Mouse (Mus musculus) ES-Bruce4 (cell line): ENCODE measurements around the gene Ghrl.

Experiments used
- CTCF ChIP-seq: IDR thresholded peaks from one replicate; pipeline ENCODE4 v1.8.1; 2011; ENCODE audit warnings: low read depth, low read length
- POLR2A ChIP-seq: IDR thresholded peaks from one replicate; pipeline ENCODE4 v1.8.1; 2011; ENCODE audit warnings: low read length; ENCODE audit not compliant: insufficient read depth

DNA sequence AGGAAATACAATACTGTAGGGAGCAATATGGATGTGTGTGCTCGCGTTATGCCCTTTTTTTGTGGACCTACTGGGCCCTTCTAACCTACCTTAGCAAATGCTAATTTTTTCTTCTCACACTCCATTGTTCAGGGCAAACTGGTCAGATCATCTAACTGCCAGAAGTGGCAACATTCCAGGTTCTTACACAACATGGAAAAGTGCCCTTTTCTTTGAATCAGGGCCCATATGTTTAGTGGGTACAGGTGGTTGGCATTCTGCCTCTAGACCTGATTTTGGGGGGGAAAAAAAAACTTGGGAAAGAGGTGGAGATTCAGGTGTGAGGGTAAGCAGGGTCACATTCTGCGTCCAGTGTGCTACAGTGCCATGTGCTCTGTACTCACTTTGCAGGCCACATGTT lies 2.1 kb downstream of the Ghrl start:
- TF ChIP-seq CTCF: no peak
- TF ChIP-seq POLR2A: no peak
